Mouse (Mus musculus): ENCODE measurements around the gene Ppard. TPM values are rescaled to one million over a fixed set of nuclear protein-coding genes. Genes with fewer than 3 reads are reported as not detected.
A peak's percentile ranks its signal among the peaks of the same experiment; 100 is the strongest.

Gene Ppard
- polyA plus RNA-seq, 1 experiment from 2014 or later, result 2.2 TPM

- Histone ChIP-seq H3K4me2 (replicated peaks) (no peak overlapping the region), H3K27ac (replicated peaks) (no peak overlapping the region), H3K9ac (replicated peaks) (no peak overlapping the region), H3K9me3 (no peaks in the 10 kb centered on the region), H3K4me1 (peaks cover 25% of the 10 kb centered on the region), H3K27me3 (no peaks in the 10 kb centered on the region), H3K36me3 (no peaks in the 10 kb centered on the region), H3K4me3 (no peak overlapping the region)
- 83% methylated on average over 11 of the region's 11 CpGs for WGBS
- no peak for ATAC-seq (ENCODE audit: low FRiP score, low read depth)
Observed at GRCm38 (mm10) chr17:28290671-28291070, 58.2 kb downstream of the Ppard start.

GRCm38 (mm10) chr17:28291346-28291745, 58.8 kb downstream of the Ppard start:
- H3K4me3 ChIP-seq, result no peak overlapping the region
- no peak overlapping the region for H3K9ac ChIP-seq (replicated peaks)
- ATAC-seq (ENCODE audit: low FRiP score, low read depth), result no peak
- H3K4me2 ChIP-seq (replicated peaks), result no peak overlapping the region
- no peaks in the 10 kb centered on the region for H3K36me3 ChIP-seq
- no peaks in the 10 kb centered on the region for H3K9me3 ChIP-seq
- no peaks in the 10 kb centered on the region for H3K27me3 ChIP-seq
- WGBS, result 89% methylated on average over 7 of the region's 7 CpGs
- H3K4me1 ChIP-seq, result peaks cover 20% of the 10 kb centered on the region
- no peak overlapping the region for H3K27ac ChIP-seq (replicated peaks)

GRCm38 (mm10) chr17:28293716-28294115, 61.2 kb downstream of the Ppard start:
- Histone ChIP-seq H3K27me3 (no peaks in the 10 kb centered on the region), H3K9ac (replicated peaks) (no peak overlapping the region), H3K4me2 (replicated peaks) (no peak overlapping the region), H3K4me3 (no peak overlapping the region), H3K27ac (replicated peaks) (no peak overlapping the region), H3K4me1 (peaks cover 10% of the 10 kb centered on the region; the same call in 1 of the 2 replicates), H3K9me3 (no peaks in the 10 kb centered on the region), H3K36me3 (0 out of 2 replicates have a peak, but pooled peaks cover 4% of the 10 kb centered on the region)
- no peak for ATAC-seq (ENCODE audit: low FRiP score, low read depth)
- 77% methylated on average over 4 of the region's 4 CpGs for WGBS

GRCm38 (mm10) chr17:28294449-28295333, 62.2 kb downstream of the Ppard start:
- Histone ChIP-seq H3K27ac (replicated peaks) (peak overlapping the region; percentile 31; the same call in 1 of the 2 replicates), H3K9me3 (no peaks in the 10 kb centered on the region), H3K4me2 (replicated peaks) (no peak overlapping the region), H3K36me3 (0 out of 2 replicates have a peak, but pooled peaks cover 9% of the 10 kb centered on the region), H3K4me1 (peaks cover 10% of the 10 kb centered on the region; the same call in 1 of the 2 replicates), H3K4me3 (no peak overlapping the region), H3K27me3 (no peaks in the 10 kb centered on the region), H3K9ac (replicated peaks) (no peak overlapping the region)
- no peak; the same call in 1 of the 2 replicates for ATAC-seq (ENCODE audit: low FRiP score, low read depth)
- 66% methylated on average over 17 of the region's 17 CpGs for WGBS

- peaks cover 15% of the 10 kb centered on the region; the same call in 1 of the 2 replicates for H3K4me1 ChIP-seq
- 0 out of 2 replicates have a peak, but pooled peaks cover 4% of the 10 kb centered on the region for H3K27me3 ChIP-seq
- no peak overlapping the region for H3K27ac ChIP-seq (replicated peaks)
- no peak overlapping the region for H3K9ac ChIP-seq (replicated peaks)
- no peak for ATAC-seq (ENCODE audit: low FRiP score, low read depth)
- no peak overlapping the region for H3K4me3 ChIP-seq
- 0 out of 2 replicates have a peak, but pooled peaks cover 9% of the 10 kb centered on the region for H3K36me3 ChIP-seq
- WGBS, result 96% methylated on average over 17 of the region's 17 CpGs
- no peaks in the 10 kb centered on the region for H3K9me3 ChIP-seq
- H3K4me2 ChIP-seq (replicated peaks), result no peak overlapping the region
Observed at GRCm38 (mm10) chr17:28298888-28299287, 66.4 kb downstream of the Ppard start.

GRCm38 (mm10) chr17:28299669-28300320, 67.3 kb downstream of the Ppard start:
- 0 out of 2 replicates have a peak, but pooled peaks cover 4% of the 10 kb centered on the region for H3K27me3 ChIP-seq
- no peak overlapping the region for H3K4me3 ChIP-seq
- no peak for ATAC-seq (ENCODE audit: low FRiP score, low read depth)
- no peak overlapping the region for H3K27ac ChIP-seq (replicated peaks)
- no peak overlapping the region for H3K4me2 ChIP-seq (replicated peaks)
- 56% methylated on average over 11 of the region's 11 CpGs for WGBS
- 0 out of 2 replicates have a peak, but pooled peaks cover 9% of the 10 kb centered on the region for H3K36me3 ChIP-seq
- peak overlapping the region; percentile 24; the same call in 1 of the 2 replicates for H3K9ac ChIP-seq (replicated peaks)
- no peaks in the 10 kb centered on the region for H3K9me3 ChIP-seq
- peaks cover 11% of the 10 kb centered on the region; the same call in 1 of the 2 replicates for H3K4me1 ChIP-seq

- ATAC-seq (ENCODE audit: low FRiP score, low read depth), result no peak
- Histone ChIP-seq H3K36me3 (0 out of 2 replicates have a peak, but pooled peaks cover 9% of the 10 kb centered on the region), H3K9ac (replicated peaks) (peak overlapping the region; percentile 24; the same call in 1 of the 2 replicates), H3K27ac (replicated peaks) (no peak overlapping the region), H3K4me1 (peaks cover 6% of the 10 kb centered on the region; the same call in 1 of the 2 replicates), H3K27me3 (0 out of 2 replicates have a peak, but pooled peaks cover 4% of the 10 kb centered on the region), H3K4me3 (no peak overlapping the region), H3K4me2 (replicated peaks) (no peak overlapping the region), H3K9me3 (no peaks in the 10 kb centered on the region)
- WGBS, result 30% methylated on average over 9 of the region's 9 CpGs
Observed at GRCm38 (mm10) chr17:28300323-28300722, 67.8 kb downstream of the Ppard start.

GRCm38 (mm10) chr17:28300850-28301249, 68.3 kb downstream of the Ppard start:
- Histone ChIP-seq H3K4me3 (no peak overlapping the region), H3K27ac (replicated peaks) (no peak overlapping the region), H3K9ac (replicated peaks) (no peak overlapping the region), H3K27me3 (0 out of 2 replicates have a peak, but pooled peaks cover 4% of the 10 kb centered on the region), H3K9me3 (no peaks in the 10 kb centered on the region), H3K36me3 (0 out of 2 replicates have a peak, but pooled peaks cover 9% of the 10 kb centered on the region), H3K4me1 (peaks cover 5% of the 10 kb centered on the region; the same call in 1 of the 2 replicates), H3K4me2 (replicated peaks) (no peak overlapping the region)
- WGBS, result 56% methylated on average over 3 of the region's 3 CpGs
- no peak for ATAC-seq (ENCODE audit: low FRiP score, low read depth)

GRCm38 (mm10) chr17:28305172-28305571, 72.7 kb downstream of the Ppard start:
- no peak overlapping the region for H3K4me2 ChIP-seq (replicated peaks)
- peaks cover 7% of the 10 kb centered on the region; the same call in 1 of the 2 replicates for H3K27me3 ChIP-seq
- H3K4me3 ChIP-seq, result no peak overlapping the region
- no peak overlapping the region for H3K9ac ChIP-seq (replicated peaks)
- H3K36me3 ChIP-seq, result no peaks in the 10 kb centered on the region
- no peak overlapping the region for H3K27ac ChIP-seq (replicated peaks)
- H3K4me1 ChIP-seq, result peaks cover 3% of the 10 kb centered on the region; the same call in 1 of the 2 replicates
- H3K9me3 ChIP-seq, result no peaks in the 10 kb centered on the region
- WGBS, result 56% methylated on average over 10 of the region's 10 CpGs
- no peak for ATAC-seq (ENCODE audit: low FRiP score, low read depth)

- Histone ChIP-seq H3K27me3 (peaks cover 4% of the 10 kb centered on the region; the same call in 1 of the 2 replicates), H3K36me3 (no peaks in the 10 kb centered on the region), H3K4me3 (no peak overlapping the region), H3K9me3 (no peaks in the 10 kb centered on the region), H3K4me1 (peaks cover 3% of the 10 kb centered on the region), H3K4me2 (replicated peaks) (no peak overlapping the region), H3K9ac (replicated peaks) (no peak overlapping the region), H3K27ac (replicated peaks) (no peak overlapping the region)
- WGBS, result 23% methylated on average over 18 of the region's 18 CpGs
- no peak for ATAC-seq (ENCODE audit: low FRiP score, low read depth)
Observed at GRCm38 (mm10) chr17:28308297-28309195, 76.0 kb downstream of the Ppard start.

GRCm38 (mm10) chr17:28310831-28311230, 78.3 kb downstream of the Ppard start:
- Histone ChIP-seq H3K9ac (replicated peaks) (no peak overlapping the region), H3K4me1 (peaks cover 19% of the 10 kb centered on the region), H3K4me2 (replicated peaks) (no peak overlapping the region), H3K9me3 (no peaks in the 10 kb centered on the region), H3K36me3 (peaks cover 3% of the 10 kb centered on the region; the same call in 1 of the 2 replicates), H3K27ac (replicated peaks) (no peak overlapping the region), H3K27me3 (peaks cover 3% of the 10 kb centered on the region; the same call in 1 of the 2 replicates), H3K4me3 (no peak overlapping the region)
- 80% methylated on average over 3 of the region's 3 CpGs for WGBS
- ATAC-seq (ENCODE audit: low FRiP score, low read depth), result no peak
